Mouse (Mus musculus): Measurements from ENCODE around the gene Steap3. TPM values are rescaled to one million over a fixed set of nuclear protein-coding genes. Genes with fewer than 3 reads are reported as not detected.
A peak's percentile ranks its signal among the peaks of the same experiment; 100 is the strongest.

The Steap3 gene
- polyA plus RNA-seq, 1 experiment from 2014 or later = 1.5 TPM

- H3K36me3 ChIP-seq (replicated peaks) = no peaks in the 10 kb centered on the region
- peaks cover 4% of the 10 kb centered on the region; the same call in 1 of the 2 replicates for H3K4me1 ChIP-seq
- 58% methylated on average over 4 of the region's 4 CpGs for WGBS
- H3K9me3 ChIP-seq = no peaks in the 10 kb centered on the region
- ATAC-seq (ENCODE audit: low FRiP score) = no peak
- H3K27ac ChIP-seq = no peak overlapping the region
- H3K4me2 ChIP-seq = no peak overlapping the region
- no peak overlapping the region for H3K4me3 ChIP-seq (replicated peaks)
- no peak overlapping the region for H3K9ac ChIP-seq
- peaks cover 34% of the 10 kb centered on the region for H3K27me3 ChIP-seq
These were observed 6.0 kb downstream of the Steap3 start for GRCm38 (mm10) chr1:120266460-120266859.

- H3K36me3 ChIP-seq (replicated peaks) = no peaks in the 10 kb centered on the region
- peak; percentile 89 for ATAC-seq (ENCODE audit: low FRiP score)
- peak overlapping the region; percentile 38 for H3K9ac ChIP-seq
- H3K9me3 ChIP-seq = no peaks in the 10 kb centered on the region
- H3K4me1 ChIP-seq = peaks cover 4% of the 10 kb centered on the region; the same call in 1 of the 2 replicates
- peak overlapping the region; percentile 46 for H3K4me3 ChIP-seq (replicated peaks)
- 2% methylated on average over 38 of the region's 40 CpGs for WGBS
- peak overlapping the region; percentile 79 for H3K4me2 ChIP-seq
- no peak overlapping the region for H3K27ac ChIP-seq
- H3K27me3 ChIP-seq = peaks cover 34% of the 10 kb centered on the region
These were observed 7.4 kb downstream of the Steap3 start for GRCm38 (mm10) chr1:120264861-120265686.

DNA sequence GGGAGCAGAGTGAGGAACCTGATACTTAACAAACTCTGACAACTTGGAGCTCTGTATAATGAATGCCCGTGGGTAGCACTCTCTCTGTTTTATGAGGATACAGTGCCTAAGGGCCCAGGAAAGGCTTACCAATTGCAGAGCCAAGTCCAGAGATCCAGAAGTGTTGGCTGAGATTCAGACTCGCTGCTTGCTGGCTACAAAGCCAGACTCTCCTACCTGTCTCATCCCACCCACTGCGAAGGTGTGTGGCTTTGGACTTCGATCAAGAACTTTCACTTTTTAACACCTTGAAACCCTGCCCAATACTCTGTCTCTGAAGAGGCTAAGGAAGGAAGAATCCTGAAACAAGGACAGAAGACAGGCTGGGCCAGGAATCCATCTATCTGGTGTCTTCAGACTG, 9.3 kb downstream of the Steap3 start:
- H3K9me3 ChIP-seq = no peaks in the 10 kb centered on the region
- no peaks in the 10 kb centered on the region for H3K36me3 ChIP-seq (replicated peaks)
- 90% methylated on average over 4 of the region's 4 CpGs for WGBS
- H3K4me3 ChIP-seq (replicated peaks) = no peak overlapping the region
- peaks cover 4% of the 10 kb centered on the region; the same call in 1 of the 2 replicates for H3K4me1 ChIP-seq
- peaks cover 31% of the 10 kb centered on the region for H3K27me3 ChIP-seq
- no peak overlapping the region for H3K27ac ChIP-seq
- no peak overlapping the region for H3K9ac ChIP-seq
- no peak for ATAC-seq (ENCODE audit: low FRiP score)
- no peak overlapping the region for H3K4me2 ChIP-seq

- no peak overlapping the region for H3K4me2 ChIP-seq
- no peak overlapping the region for H3K4me3 ChIP-seq (replicated peaks)
- 93% methylated on average over 5 of the region's 5 CpGs for WGBS
- H3K36me3 ChIP-seq (replicated peaks) = no peaks in the 10 kb centered on the region
- peaks cover 25% of the 10 kb centered on the region for H3K27me3 ChIP-seq
- no peak for ATAC-seq (ENCODE audit: low FRiP score)
- H3K27ac ChIP-seq = no peak overlapping the region
- no peaks in the 10 kb centered on the region for H3K9me3 ChIP-seq
- H3K4me1 ChIP-seq = peaks cover 4% of the 10 kb centered on the region; the same call in 1 of the 2 replicates
- H3K9ac ChIP-seq = no peak overlapping the region
These were observed 11.3 kb downstream of the Steap3 start for GRCm38 (mm10) chr1:120261166-120261565.

DNA sequence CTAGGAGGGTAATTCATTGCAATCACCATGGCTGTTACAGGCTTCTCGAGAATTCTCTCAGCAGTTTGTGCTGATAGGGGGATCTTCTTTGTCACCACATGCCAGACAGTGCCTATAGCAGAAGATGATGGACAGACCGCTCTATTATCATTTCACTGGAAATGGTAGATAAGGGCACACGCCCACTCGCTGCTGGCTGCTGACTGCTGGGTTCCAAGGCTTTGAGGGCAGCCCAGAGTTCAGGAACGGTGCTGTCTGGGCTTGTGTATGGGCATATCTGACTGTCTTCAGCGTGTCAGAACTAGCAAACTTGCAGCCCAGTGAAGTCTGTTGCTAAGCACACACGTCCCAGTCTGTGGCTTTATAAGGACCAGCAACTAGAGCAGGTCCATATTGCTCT, 13.3 kb downstream of the Steap3 start:
- ATAC-seq (ENCODE audit: low FRiP score) = no peak
- no peak overlapping the region for H3K27ac ChIP-seq
- WGBS = 82% methylated on average over 7 of the region's 7 CpGs
- H3K4me3 ChIP-seq (replicated peaks) = no peak overlapping the region
- no peak overlapping the region for H3K4me2 ChIP-seq
- H3K4me1 ChIP-seq = no peaks in the 10 kb centered on the region
- no peaks in the 10 kb centered on the region for H3K36me3 ChIP-seq (replicated peaks)
- no peaks in the 10 kb centered on the region for H3K9me3 ChIP-seq
- H3K27me3 ChIP-seq = peaks cover 16% of the 10 kb centered on the region
- no peak overlapping the region for H3K9ac ChIP-seq

DNA sequence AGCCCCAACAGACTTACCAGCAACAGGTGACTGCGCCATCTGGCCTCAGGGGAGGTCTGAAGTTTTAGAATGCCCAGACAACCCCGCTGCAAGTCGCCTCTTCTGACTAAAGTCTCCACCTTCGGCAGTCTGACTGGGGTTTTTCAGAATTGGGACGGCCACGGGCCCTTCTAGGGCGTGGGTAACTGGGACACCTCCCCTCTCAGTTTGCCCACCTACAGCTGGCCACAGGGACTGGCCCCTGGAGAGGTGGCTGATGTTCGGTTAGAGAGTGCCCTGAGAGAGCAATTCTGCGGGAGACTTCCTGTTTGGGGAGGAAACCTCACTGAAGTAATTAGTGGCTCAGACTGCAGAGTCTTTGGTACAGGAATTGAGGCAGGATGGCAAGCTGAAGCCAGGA, 13.8 kb downstream of the Steap3 start:
- Histone ChIP-seq H3K4me1 (no peaks in the 10 kb centered on the region), H3K9ac (no peak overlapping the region), H3K27ac (no peak overlapping the region), H3K36me3 (replicated peaks) (no peaks in the 10 kb centered on the region), H3K9me3 (no peaks in the 10 kb centered on the region), H3K4me3 (replicated peaks) (no peak overlapping the region), H3K4me2 (no peak overlapping the region), H3K27me3 (peaks cover 11% of the 10 kb centered on the region)
- no peak for ATAC-seq (ENCODE audit: low FRiP score)
- WGBS = 61% methylated on average over 9 of the region's 9 CpGs

DNA sequence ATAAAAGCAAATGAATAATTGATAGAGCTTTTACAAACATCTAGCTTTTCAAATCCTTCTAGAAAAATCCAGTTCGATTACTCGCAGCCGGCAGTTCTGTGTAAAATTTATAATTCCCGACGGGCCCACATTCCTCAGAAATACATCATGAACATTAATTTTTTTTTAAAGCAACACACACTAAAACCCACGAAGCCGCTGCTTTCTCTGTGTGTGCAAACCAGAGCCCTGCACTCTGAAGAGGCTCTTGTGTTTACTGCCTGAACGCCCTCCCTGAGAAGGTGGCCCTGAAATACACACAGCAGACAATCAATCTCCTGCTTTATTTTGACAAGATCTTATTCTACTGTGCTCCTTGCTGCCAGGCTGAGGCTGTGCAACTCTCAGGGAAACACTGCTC, 14.3 kb downstream of the Steap3 start:
- Histone ChIP-seq H3K4me2 (no peak overlapping the region), H3K9me3 (no peaks in the 10 kb centered on the region), H3K36me3 (replicated peaks) (no peaks in the 10 kb centered on the region), H3K27me3 (peaks cover 6% of the 10 kb centered on the region; the same call in 1 of the 2 replicates), H3K4me3 (replicated peaks) (no peak overlapping the region), H3K9ac (no peak overlapping the region), H3K4me1 (no peaks in the 10 kb centered on the region), H3K27ac (no peak overlapping the region)
- 79% methylated on average over 8 of the region's 8 CpGs for WGBS
- ATAC-seq (ENCODE audit: low FRiP score) = no peak

GRCm38 (mm10) chr1:120253751-120254150, 18.8 kb downstream of the Steap3 start:
- Histone ChIP-seq H3K36me3 (replicated peaks) (no peaks in the 10 kb centered on the region; the same call in 1 of the 2 replicates), H3K4me3 (replicated peaks) (no peak overlapping the region), H3K27ac (no peak overlapping the region), H3K9me3 (no peaks in the 10 kb centered on the region), H3K4me1 (no peaks in the 10 kb centered on the region), H3K9ac (no peak overlapping the region), H3K27me3 (no peaks in the 10 kb centered on the region), H3K4me2 (no peak overlapping the region)
- WGBS = 83% methylated on average over 6 of the region's 6 CpGs
- ATAC-seq (ENCODE audit: low FRiP score) = no peak

GRCm38 (mm10) chr1:120252519-120253160, 19.9 kb downstream of the Steap3 start:
- WGBS = 89% methylated on average over 7 of the region's 7 CpGs
- Histone ChIP-seq H3K4me2 (no peak overlapping the region), H3K27me3 (no peaks in the 10 kb centered on the region), H3K9me3 (no peaks in the 10 kb centered on the region), H3K4me3 (replicated peaks) (no peak overlapping the region), H3K27ac (no peak overlapping the region), H3K9ac (no peak overlapping the region), H3K4me1 (no peaks in the 10 kb centered on the region), H3K36me3 (replicated peaks) (no peaks in the 10 kb centered on the region; the same call in 1 of the 2 replicates)
- no peak for ATAC-seq (ENCODE audit: low FRiP score)

GRCm38 (mm10) chr1:120251193-120251592, 21.3 kb downstream of the Steap3 start:
- Histone ChIP-seq H3K4me3 (replicated peaks) (no peak overlapping the region), H3K27ac (no peak overlapping the region), H3K4me2 (no peak overlapping the region), H3K27me3 (no peaks in the 10 kb centered on the region), H3K9ac (no peak overlapping the region), H3K9me3 (no peaks in the 10 kb centered on the region), H3K36me3 (replicated peaks) (no peaks in the 10 kb centered on the region; the same call in 1 of the 2 replicates), H3K4me1 (no peaks in the 10 kb centered on the region)
- WGBS = 87% methylated on average over 1 of the region's 1 CpGs
- ATAC-seq (ENCODE audit: low FRiP score) = no peak

- H3K4me1 ChIP-seq = 0 out of 2 replicates have a peak, but pooled peaks cover 3% of the 10 kb centered on the region
- H3K4me2 ChIP-seq = no peak overlapping the region
- no peak overlapping the region for H3K4me3 ChIP-seq (replicated peaks)
- no peaks in the 10 kb centered on the region; the same call in 1 of the 2 replicates for H3K36me3 ChIP-seq (replicated peaks)
- H3K27ac ChIP-seq = no peak overlapping the region
- ATAC-seq (ENCODE audit: low FRiP score) = no peak
- no peaks in the 10 kb centered on the region for H3K27me3 ChIP-seq
- no peak overlapping the region for H3K9ac ChIP-seq
- no peaks in the 10 kb centered on the region for H3K9me3 ChIP-seq
- WGBS = 77% methylated on average over 3 of the region's 3 CpGs
These were observed 21.9 kb downstream of the Steap3 start for GRCm38 (mm10) chr1:120250586-120250985.

- Histone ChIP-seq H3K4me1 (0 out of 2 replicates have a peak, but pooled peaks cover 3% of the 10 kb centered on the region), H3K4me3 (replicated peaks) (no peak overlapping the region), H3K4me2 (no peak overlapping the region), H3K9ac (no peak overlapping the region), H3K9me3 (no peaks in the 10 kb centered on the region), H3K36me3 (replicated peaks) (no peaks in the 10 kb centered on the region; the same call in 1 of the 2 replicates), H3K27me3 (no peaks in the 10 kb centered on the region), H3K27ac (no peak overlapping the region)
- ATAC-seq (ENCODE audit: low FRiP score) = no peak
- 89% methylated on average over 5 of the region's 5 CpGs for WGBS
These were observed 22.7 kb downstream of the Steap3 start for GRCm38 (mm10) chr1:120249842-120250241.
